Mouse (Mus musculus): ENCODE results near the gene Gm29609. TPM values are rescaled to one million over a fixed set of nuclear protein-coding genes. Genes with fewer than 3 reads are reported as not detected.

Gm29609 gene
- polyA plus RNA-seq, 1 experiment from 2014 or later = 2.1 TPM

GRCm38 (mm10) chr5:31121111-31121510 is 58.6 kb downstream of the Gm29609 start:
- Histone ChIP-seq H3K4me1 (0 out of 2 replicates have a peak, but pooled peaks cover 3% of the 10 kb centered on the region), H3K4me2 (no peak overlapping the region), H3K36me3 (replicated peaks) (no peaks in the 10 kb centered on the region), H3K9me3 (no peaks in the 10 kb centered on the region), H3K27ac (no peak overlapping the region), H3K9ac (no peak overlapping the region), H3K4me3 (replicated peaks) (no peak overlapping the region), H3K27me3 (peaks cover 15% of the 10 kb centered on the region)
- WGBS = 90% methylated on average over 8 of the region's 8 CpGs
- no peak for ATAC-seq (ENCODE audit: low FRiP score)

- Histone ChIP-seq H3K9me3 (no peaks in the 10 kb centered on the region), H3K4me2 (no peak overlapping the region), H3K4me1 (no peaks in the 10 kb centered on the region), H3K27ac (no peak overlapping the region), H3K4me3 (replicated peaks) (no peak overlapping the region), H3K27me3 (peaks cover 15% of the 10 kb centered on the region), H3K9ac (no peak overlapping the region), H3K36me3 (replicated peaks) (no peaks in the 10 kb centered on the region)
- 28% methylated on average over 10 of the region's 10 CpGs for WGBS
- no peak for ATAC-seq (ENCODE audit: low FRiP score)
Measured at GRCm38 (mm10) chr5:31116912-31117311, 62.8 kb downstream of the Gm29609 start.

GRCm38 (mm10) chr5:31116354-31116753 is 63.4 kb downstream of the Gm29609 start, which contains the start of gene Trim54:
Trim54 (plus strand) TSS chr5:31116712.
- no peak for ATAC-seq (ENCODE audit: low FRiP score)
- WGBS = 46% methylated on average over 3 of the region's 3 CpGs
- no peaks in the 10 kb centered on the region for H3K36me3 ChIP-seq (replicated peaks)
- no peak within 1 kb of the TSS for H3K4me2 ChIP-seq
- H3K9ac ChIP-seq = no peak within 1 kb of the TSS
- H3K27ac ChIP-seq = no peak within 1 kb of the TSS
- no peaks in the 10 kb centered on the region for H3K4me1 ChIP-seq
- peaks cover 15% of the 10 kb centered on the region for H3K27me3 ChIP-seq
- no peak within 1 kb of the TSS for H3K4me3 ChIP-seq (replicated peaks)
- H3K9me3 ChIP-seq = no peaks in the 10 kb centered on the region

GRCm38 (mm10) chr5:31110781-31111180 is 68.9 kb downstream of the Gm29609 start:
- Histone ChIP-seq H3K4me3 (replicated peaks) (no peak overlapping the region), H3K4me1 (no peaks in the 10 kb centered on the region), H3K27ac (no peak overlapping the region), H3K4me2 (no peak overlapping the region), H3K9me3 (no peaks in the 10 kb centered on the region), H3K27me3 (peaks cover 8% of the 10 kb centered on the region; the same call in 1 of the 2 replicates), H3K9ac (no peak overlapping the region), H3K36me3 (replicated peaks) (no peaks in the 10 kb centered on the region)
- ATAC-seq (ENCODE audit: low FRiP score) = no peak
- 40% methylated on average over 7 of the region's 7 CpGs for WGBS

GRCm38 (mm10) chr5:31108000-31108490 is 71.7 kb downstream of the Gm29609 start, which contains the start of gene Slc30a3:
Slc30a3 (minus strand) TSS chr5:31108237.
- no peak within 1 kb of the TSS for H3K9ac ChIP-seq
- 92% methylated on average over 18 of the region's 18 CpGs for WGBS
- no peaks in the 10 kb centered on the region for H3K4me1 ChIP-seq
- no peak for ATAC-seq (ENCODE audit: low FRiP score)
- no peak within 1 kb of the TSS for H3K4me3 ChIP-seq (replicated peaks)
- H3K4me2 ChIP-seq = no peak within 1 kb of the TSS
- no peak within 1 kb of the TSS for H3K27ac ChIP-seq
- no peaks in the 10 kb centered on the region for H3K9me3 ChIP-seq
- H3K36me3 ChIP-seq (replicated peaks) = no peaks in the 10 kb centered on the region
- H3K27me3 ChIP-seq = peaks cover 8% of the 10 kb centered on the region; the same call in 1 of the 2 replicates

- no peak for ATAC-seq (ENCODE audit: low FRiP score)
- Histone ChIP-seq H3K4me2 (no peak within 1 kb of the TSS), H3K4me1 (no peaks in the 10 kb centered on the region), H3K4me3 (replicated peaks) (no peak within 1 kb of the TSS), H3K9ac (no peak within 1 kb of the TSS), H3K27ac (no peak within 1 kb of the TSS), H3K27me3 (0 out of 2 replicates have a peak, but pooled peaks cover 8% of the 10 kb centered on the region), H3K9me3 (no peaks in the 10 kb centered on the region), H3K36me3 (replicated peaks) (no peaks in the 10 kb centered on the region)
- 89% methylated on average over 9 of the region's 9 CpGs for WGBS
Measured at GRCm38 (mm10) chr5:31105814-31106335, 73.8 kb downstream of the Gm29609 start, which contains the start of gene Dnajc5g. Dnajc5g (plus strand) TSS chr5:31106285.

- Histone ChIP-seq H3K9me3 (no peaks in the 10 kb centered on the region), H3K27ac (no peak overlapping the region), H3K4me2 (no peak overlapping the region), H3K36me3 (replicated peaks) (no peaks in the 10 kb centered on the region), H3K9ac (no peak overlapping the region), H3K4me3 (replicated peaks) (peak overlapping the region; percentile 27; the same call in 1 of the 2 replicates), H3K4me1 (peaks cover 35% of the 10 kb centered on the region), H3K27me3 (peaks cover 82% of the 10 kb centered on the region)
- WGBS = 23% methylated on average over 11 of the region's 11 CpGs
- no peak for ATAC-seq (ENCODE audit: low FRiP score)
Measured at GRCm38 (mm10) chr5:31095711-31096480, 83.8 kb downstream of the Gm29609 start.

GRCm38 (mm10) chr5:31094799-31095691 is 84.7 kb downstream of the Gm29609 start:
- Histone ChIP-seq H3K9ac (peak overlapping the region; percentile 9; the same call in 1 of the 2 replicates), H3K4me3 (replicated peaks) (peak overlapping the region; percentile 27)

More at GRCm38 (mm10) chr5:31094799-31095691, 84.7 kb downstream of the Gm29609 start:
- no peaks in the 10 kb centered on the region for H3K9me3 ChIP-seq
- under 1% methylated on average over 59 of the region's 59 CpGs for WGBS
- no peaks in the 10 kb centered on the region for H3K36me3 ChIP-seq (replicated peaks)
- peak; percentile 22; the same call in 1 of the 2 replicates for ATAC-seq (ENCODE audit: low FRiP score)
- H3K4me2 ChIP-seq = peak overlapping the region; percentile 61
- peaks cover 88% of the 10 kb centered on the region for H3K27me3 ChIP-seq
- H3K27ac ChIP-seq = no peak overlapping the region
- H3K4me1 ChIP-seq = peaks cover 35% of the 10 kb centered on the region

Other genes starting within 250 kb of the Gm29609 start
- gene Cgref1, start 234.3 kb downstream of the Gm29609 start, polyA plus RNA-seq (2016; fragmentation: Nextera tagmentation; extraction: Ambion mirVana) = 6.4 and 7.3 TPM in 2 replicates
- 131 and 133 TPM in 2 replicates for gene Preb, start 219.6 kb downstream of the Gm29609 start, polyA plus RNA-seq (2016; fragmentation: Nextera tagmentation; extraction: Ambion mirVana)
- gene Tcf23, start 211.2 kb downstream of the Gm29609 start, polyA plus RNA-seq (2016; fragmentation: Nextera tagmentation; extraction: Ambion mirVana) = not detected in 2 replicates
- 96.6 and 100 TPM in 2 replicates for gene Atraid, start 131.6 kb downstream of the Gm29609 start, polyA plus RNA-seq (2016; fragmentation: Nextera tagmentation; extraction: Ambion mirVana)
- gene Slc5a6, start 131.0 kb downstream of the Gm29609 start, polyA plus RNA-seq (2016; fragmentation: Nextera tagmentation; extraction: Ambion mirVana) = 11.1 and 12.1 TPM in 2 replicates
- gene Cad, start 125.1 kb downstream of the Gm29609 start, polyA plus RNA-seq (2016; fragmentation: Nextera tagmentation; extraction: Ambion mirVana) = 45.4 and 54.1 TPM in 2 replicates
- gene Dnajc5g, start 73.6 kb downstream of the Gm29609 start, polyA plus RNA-seq (2016; fragmentation: Nextera tagmentation; extraction: Ambion mirVana) = not detected in 2 replicates
- gene Slc30a3, start 71.7 kb downstream of the Gm29609 start, polyA plus RNA-seq (2016; fragmentation: Nextera tagmentation; extraction: Ambion mirVana) = 2.3 and 2.9 TPM in 2 replicates
- not detected in 2 replicates for gene Trim54, start 63.2 kb downstream of the Gm29609 start, polyA plus RNA-seq (2016; fragmentation: Nextera tagmentation; extraction: Ambion mirVana)
- gene Ucn, start 41.1 kb downstream of the Gm29609 start, polyA plus RNA-seq (2016; fragmentation: Nextera tagmentation; extraction: Ambion mirVana) = not detected in 2 replicates
- gene Mpv17, start 25.7 kb downstream of the Gm29609 start, polyA plus RNA-seq (2016; fragmentation: Nextera tagmentation; extraction: Ambion mirVana) = 47.0 and 47.2 TPM in 2 replicates
- 102 and 110 TPM in 2 replicates for gene Gtf3c2, start 233 bp upstream of the Gm29609 start, polyA plus RNA-seq (2016; fragmentation: Nextera tagmentation; extraction: Ambion mirVana)
- gene Snx17, start 13.3 kb upstream of the Gm29609 start, polyA plus RNA-seq (2016; fragmentation: Nextera tagmentation; extraction: Ambion mirVana) = 138 and 141 TPM in 2 replicates
- gene Eif2b4, start 13.5 kb upstream of the Gm29609 start, polyA plus RNA-seq (2016; fragmentation: Nextera tagmentation; extraction: Ambion mirVana) = 65.0 and 72.0 TPM in 2 replicates
- gene Zfp513, start 22.4 kb upstream of the Gm29609 start, polyA plus RNA-seq (2016; fragmentation: Nextera tagmentation; extraction: Ambion mirVana) = 14.3 and 17.7 TPM in 2 replicates
- 169 TPM in 2 replicates for gene Ppm1g, start 40.8 kb upstream of the Gm29609 start, polyA plus RNA-seq (2016; fragmentation: Nextera tagmentation; extraction: Ambion mirVana)
- gene Nrbp1, start 61.0 kb upstream of the Gm29609 start, polyA plus RNA-seq (2016; fragmentation: Nextera tagmentation; extraction: Ambion mirVana) = 137 and 139 TPM in 2 replicates
- 0.54 and 0.89 TPM in 2 replicates for gene Gm9970, start 61.3 kb upstream of the Gm29609 start, polyA plus RNA-seq (2016; fragmentation: Nextera tagmentation; extraction: Ambion mirVana)
- 4.7 and 6.7 TPM in 2 replicates for gene Krtcap3, start 71.8 kb upstream of the Gm29609 start, polyA plus RNA-seq (2016; fragmentation: Nextera tagmentation; extraction: Ambion mirVana)
- gene Ift172, start 111.2 kb upstream of the Gm29609 start, polyA plus RNA-seq (2016; fragmentation: Nextera tagmentation; extraction: Ambion mirVana) = 46.1 and 47.8 TPM in 2 replicates
- 62.2 and 66.3 TPM in 2 replicates for gene Fndc4, start 116.2 kb upstream of the Gm29609 start, polyA plus RNA-seq (2016; fragmentation: Nextera tagmentation; extraction: Ambion mirVana)
- gene Gckr, start 117.5 kb upstream of the Gm29609 start, polyA plus RNA-seq (2016; fragmentation: Nextera tagmentation; extraction: Ambion mirVana) = 0.24 TPM in 1 of 2 replicates, not detected in the other

All from forebrain, embryonic 12.5 days (tissue).